Mouse (Mus musculus) lung, postnatal 0 days (tissue): ENCODE results near the gene Zbtb16. TPM values are rescaled to one million over a fixed set of nuclear protein-coding genes. Genes with fewer than 3 reads are reported as not detected.

Source experiments
- ATAC-seq: fragments of 200-750 bp; cut with Nextera tagmentation; 2 replicates; pipeline ENCODE4 v1.8.0; 2017; ENCODE audit warnings: moderate library complexity
- DNase-seq: peaks from one replicate; pipeline ENCODE4 v3.0.0-alpha.2; 2016; ENCODE audit warnings: low spot score
- H3K27ac ChIP-seq: fragments of 300-500 bp; sonication (generic); 2 replicates; pipeline ENCODE4 v1.5.1; 2014; ENCODE audit warnings: antibody characterized with exemption, mild to moderate bottlenecking, low read length, mixed read lengths
- H3K27me3 ChIP-seq: fragments of 300-500 bp; sonication (generic); replicated peaks from 2 replicates; pipeline ENCODE4 v1.6.1; 2014; ENCODE audit warnings: low read length, mixed read lengths; ENCODE audit not compliant: insufficient read depth
- H3K36me3 ChIP-seq: fragments of 300-500 bp; sonication (generic); 2 replicates; pipeline ENCODE4 v1.6.1; 2014; ENCODE audit warnings: low read length, mixed read lengths; ENCODE audit not compliant: insufficient read depth
- H3K4me1 ChIP-seq: fragments of 300-500 bp; sonication (generic); 2 replicates; pipeline ENCODE4 v1.6.1; 2014; ENCODE audit warnings: antibody characterized with exemption, low read depth, low read length, mixed read lengths; ENCODE audit not compliant: insufficient read depth
- H3K4me2 ChIP-seq: fragments of 300-500 bp; sonication (generic); replicated peaks from 2 replicates; pipeline ENCODE4 v1.6.1; 2014; ENCODE audit warnings: low read depth, mild to moderate bottlenecking, low read length, moderate library complexity, mixed read lengths
- H3K4me3 ChIP-seq: fragments of 300-500 bp; sonication (generic); 2 replicates; pipeline ENCODE4 v1.5.1; 2014; ENCODE audit warnings: low read depth, low read length
- H3K9ac ChIP-seq: fragments of 300-500 bp; sonication (generic); replicated peaks from 2 replicates; pipeline ENCODE4 v1.6.1; 2014; ENCODE audit warnings: low read depth, mild to moderate bottlenecking
- H3K9me3 ChIP-seq: fragments of 300-500 bp; sonication (generic); 2 replicates; pipeline ENCODE4 v1.6.1; 2016; ENCODE audit warnings: low read length, mixed read lengths
- CTCF ChIP-seq: IDR thresholded peaks from 2 replicates; pipeline ENCODE4 v1.5.1; 2016; ENCODE audit warnings: antibody characterized with exemption, mild to moderate bottlenecking
- EP300 ChIP-seq: IDR thresholded peaks from 2 replicates; pipeline ENCODE4 v1.6.1; 2016; ENCODE audit warnings: antibody characterized with exemption, mild to moderate bottlenecking, control low read depth
- WGBS: fragments of 180-500 bp; shearing (Covaris S2); extraction: QIAGEN DNeasy Blood & Tissue Kit; methylation state at CpG from one replicate; pipeline ENCODE4 v1.1.7; 2014; 5-methylcytosine and 5-hydroxymethylcytosine counted together
- polyA plus RNA-seq: library from polyadenylated mRNA; unstranded; fragments of >200 nt; fragmentation: Nextera tagmentation; extraction: Ambion mirVana; gene quantifications from 2 replicates; pipeline ENCODE4 v1.2.1, GENCODE M21; 2015

Gene Zbtb16
- polyA plus RNA-seq, 1 experiment from 2014 or later: 19.7 TPM

DNA sequence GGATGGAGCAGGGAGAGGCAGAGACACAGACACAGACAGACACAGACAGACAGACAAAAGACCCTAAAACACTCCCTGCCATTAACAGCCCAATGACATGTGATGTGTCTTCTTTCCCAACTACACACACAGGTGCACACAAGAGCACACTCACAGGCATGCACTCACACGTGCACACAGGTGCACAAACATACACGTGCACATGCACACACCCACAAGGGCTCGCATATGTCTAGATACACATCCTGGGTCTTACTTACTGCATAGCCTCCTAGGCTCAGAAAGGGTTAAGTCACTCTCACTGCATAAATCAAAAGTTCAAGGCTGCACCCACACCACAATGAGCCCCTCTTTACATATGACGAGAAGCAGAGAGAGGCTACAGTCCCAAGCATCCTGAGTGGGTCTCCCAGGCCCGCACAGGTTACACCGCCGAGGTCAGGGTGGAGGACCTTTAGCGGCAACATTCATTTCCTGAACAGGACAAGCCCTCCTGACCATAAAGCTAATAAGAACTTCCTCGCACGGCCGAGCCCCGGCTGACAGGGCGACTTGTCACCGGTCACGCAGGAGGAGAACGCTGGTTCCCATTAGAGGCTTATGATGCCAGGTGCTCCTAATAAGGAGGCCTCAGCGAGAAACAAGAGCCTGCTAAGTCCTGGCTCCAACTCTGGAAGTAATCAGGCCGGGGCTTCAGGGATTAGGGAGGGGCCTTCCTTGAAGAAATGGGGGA lies 13.3 kb downstream of the Zbtb16 start:
- no peak overlapping the region; the same call in 1 of the 2 replicates for H3K4me3 ChIP-seq

DNA sequence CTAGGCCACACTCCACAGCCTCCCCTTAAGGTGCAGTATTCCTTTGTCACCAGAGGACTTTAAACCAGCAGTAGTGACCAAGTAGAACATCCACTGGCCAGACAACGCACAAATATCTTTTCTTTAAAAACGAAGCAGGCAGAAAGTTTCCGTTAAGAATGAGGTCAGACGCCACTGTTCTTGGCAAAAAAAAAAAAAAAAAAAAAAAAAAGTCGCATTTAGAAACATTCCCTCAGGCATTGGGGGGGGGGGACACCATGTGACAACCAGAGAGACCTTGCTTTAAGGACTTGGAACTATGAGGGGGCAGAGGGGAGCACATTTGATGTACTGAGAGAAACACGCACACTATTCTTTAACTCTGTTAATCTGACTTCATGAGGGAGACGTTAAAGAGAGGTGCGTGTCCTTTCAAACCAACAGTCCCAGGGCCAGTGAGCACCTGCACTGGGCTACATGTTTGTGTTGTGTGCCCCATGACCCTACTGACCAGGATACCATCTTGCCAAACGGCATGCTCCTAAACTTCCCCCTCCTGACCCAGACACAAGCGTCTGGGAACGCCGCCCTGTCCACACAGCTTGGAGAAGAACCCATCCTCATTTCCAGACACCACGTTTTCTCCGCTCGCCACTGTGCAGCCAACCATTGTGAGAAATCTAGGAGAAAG lies 14.0 kb downstream of the Zbtb16 start:
- ATAC-seq: no peak
- WGBS: 76% methylated on average over 15 of the region's 15 CpGs
- no peaks in the 10 kb centered on the region for H3K27me3 ChIP-seq

More for the DNA sequence above, 13.3 kb downstream of the Zbtb16 start:
- TF ChIP-seq CTCF: no peak
- TF ChIP-seq EP300: no peak
- Histone ChIP-seq H3K9ac (no peak overlapping the region), H3K36me3 (peaks cover 18% of the 10 kb centered on the region; the same call in 1 of the 2 replicates), H3K4me2 (peak overlapping the region; percentile 34), H3K9me3 (no peaks in the 10 kb centered on the region), H3K27ac (no peak overlapping the region), H3K27me3 (no peaks in the 10 kb centered on the region), H3K4me1 (peaks cover 31% of the 10 kb centered on the region; the same call in 1 of the 2 replicates)
- ATAC-seq: no peak
- WGBS: 36% methylated on average over 18 of the region's 18 CpGs
- no peak for DNase-seq

DNA sequence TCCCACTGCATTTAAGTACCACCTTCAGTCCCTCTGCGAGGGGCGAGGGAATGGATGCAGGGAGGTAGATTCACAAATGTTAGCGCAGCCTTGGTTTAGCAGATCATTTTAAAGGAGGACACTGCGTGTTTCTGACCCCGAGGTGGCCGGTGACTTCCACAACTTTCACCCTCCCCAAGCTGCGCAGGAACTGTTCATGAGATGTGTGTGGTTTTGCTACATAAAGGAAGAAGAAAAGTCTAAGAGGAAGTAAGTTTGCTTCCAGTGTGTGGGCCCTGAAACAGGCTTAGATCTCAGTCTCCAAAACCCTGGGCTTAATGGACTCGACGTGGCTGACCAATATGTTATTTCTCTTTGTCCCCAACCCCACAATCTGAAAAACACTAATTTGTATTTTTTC lies 14.6 kb downstream of the Zbtb16 start:
- H3K27me3 ChIP-seq: no peaks in the 10 kb centered on the region
- TF ChIP-seq CTCF: no peak
- TF ChIP-seq EP300: no peak

More for the DNA sequence above, 14.0 kb downstream of the Zbtb16 start:
- Histone ChIP-seq H3K36me3 (peaks cover 18% of the 10 kb centered on the region; the same call in 1 of the 2 replicates), H3K4me3 (no peak overlapping the region), H3K9me3 (no peaks in the 10 kb centered on the region), H3K9ac (no peak overlapping the region), H3K4me2 (no peak overlapping the region), H3K27ac (no peak overlapping the region), H3K4me1 (peaks cover 27% of the 10 kb centered on the region; the same call in 1 of the 2 replicates)
- DNase-seq: no peak
- no peak for TF ChIP-seq EP300

DNA sequence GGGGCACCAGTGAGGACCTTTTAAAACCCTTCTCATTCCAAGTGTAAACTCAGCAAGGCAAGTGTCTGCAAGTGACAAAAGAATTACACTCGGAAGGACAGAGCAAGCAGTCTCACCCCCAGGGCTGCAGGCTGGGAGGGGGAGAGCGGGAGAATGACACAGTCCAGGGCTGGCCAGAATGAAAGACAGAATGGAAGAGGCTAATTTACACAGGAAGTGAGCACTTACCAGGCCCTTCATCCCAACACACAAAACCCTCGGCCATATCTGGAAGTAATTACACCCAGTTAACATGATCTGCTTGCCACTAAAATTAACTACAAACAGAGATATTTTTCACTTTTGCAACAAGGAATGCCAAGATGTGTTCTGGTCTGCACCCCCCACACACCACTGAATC lies 15.2 kb downstream of the Zbtb16 start:
- ATAC-seq (no peak), DNase-seq (no peak)
- H3K27me3 ChIP-seq: no peaks in the 10 kb centered on the region
- no peak for TF ChIP-seq CTCF
- no peak for TF ChIP-seq EP300
- H3K9ac ChIP-seq: no peak overlapping the region
- H3K36me3 ChIP-seq: peaks cover 18% of the 10 kb centered on the region; the same call in 1 of the 2 replicates
- H3K4me3 ChIP-seq: no peak overlapping the region
- WGBS: 28% methylated on average over 3 of the region's 3 CpGs
- peaks cover 20% of the 10 kb centered on the region; the same call in 1 of the 2 replicates for H3K4me1 ChIP-seq
- no peaks in the 10 kb centered on the region for H3K9me3 ChIP-seq
- H3K27ac ChIP-seq: no peak overlapping the region
- no peak overlapping the region for H3K4me2 ChIP-seq

More for the DNA sequence above, 14.6 kb downstream of the Zbtb16 start:
- WGBS: 76% methylated on average over 9 of the region's 9 CpGs
- Histone ChIP-seq H3K4me2 (no peak overlapping the region), H3K4me3 (no peak overlapping the region), H3K9ac (no peak overlapping the region), H3K27ac (no peak overlapping the region), H3K36me3 (peaks cover 18% of the 10 kb centered on the region; the same call in 1 of the 2 replicates), H3K4me1 (peaks cover 26% of the 10 kb centered on the region; the same call in 1 of the 2 replicates), H3K9me3 (no peaks in the 10 kb centered on the region)
- no peak for ATAC-seq
- DNase-seq: no peak

DNA sequence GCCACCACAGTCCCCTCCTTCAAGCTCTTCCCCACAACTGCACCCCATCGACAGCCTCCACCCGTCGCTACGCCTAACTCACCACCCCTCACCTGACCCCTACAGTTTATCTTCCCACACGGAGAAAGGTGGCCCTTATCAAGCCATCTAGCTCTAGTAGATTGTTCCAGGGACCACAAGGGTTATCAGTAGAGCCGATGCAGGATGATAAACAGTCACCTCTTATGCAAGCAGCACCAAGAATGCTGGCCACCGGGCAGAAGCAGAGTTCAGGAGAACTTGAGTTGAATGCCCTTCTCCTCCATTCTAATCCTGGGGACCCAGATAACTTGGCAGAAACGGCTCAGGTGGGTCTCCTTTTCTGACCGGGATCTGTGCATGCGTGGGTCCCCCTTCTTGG lies 16.3 kb downstream of the Zbtb16 start:
- 37% methylated on average over 10 of the region's 10 CpGs for WGBS
- Histone ChIP-seq H3K27ac (no peak overlapping the region), H3K27me3 (no peaks in the 10 kb centered on the region), H3K4me3 (no peak overlapping the region), H3K9me3 (no peaks in the 10 kb centered on the region), H3K4me1 (peaks cover 13% of the 10 kb centered on the region; the same call in 1 of the 2 replicates), H3K4me2 (no peak overlapping the region), H3K9ac (no peak overlapping the region), H3K36me3 (peaks cover 18% of the 10 kb centered on the region; the same call in 1 of the 2 replicates)
- DNase-seq: no peak
- ATAC-seq: no peak
- no peak for TF ChIP-seq EP300
- TF ChIP-seq CTCF: no peak

DNA sequence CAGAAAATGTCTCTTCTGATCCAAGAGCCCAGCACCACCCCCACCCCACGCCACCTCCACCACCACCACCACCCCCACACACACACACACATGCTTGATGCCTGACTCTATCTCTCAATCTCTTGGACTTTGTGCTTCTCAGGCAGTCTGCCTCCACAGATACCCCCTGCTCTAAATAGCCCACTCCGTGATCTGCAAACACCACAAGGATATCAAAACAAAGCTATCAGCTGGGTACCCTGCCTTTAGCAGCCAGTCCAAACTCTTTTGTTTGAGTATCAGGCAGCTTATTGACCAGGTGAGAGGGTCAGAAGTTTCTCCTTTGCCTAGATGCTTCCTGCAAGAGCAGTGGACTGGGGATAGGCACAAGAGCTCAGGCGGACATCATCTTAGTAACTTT lies 16.9 kb downstream of the Zbtb16 start:
- H3K9me3 ChIP-seq: no peaks in the 10 kb centered on the region
- peaks cover 14% of the 10 kb centered on the region; the same call in 1 of the 2 replicates for H3K36me3 ChIP-seq
- H3K4me3 ChIP-seq: no peak overlapping the region
- ATAC-seq: no peak
- peaks cover 13% of the 10 kb centered on the region; the same call in 1 of the 2 replicates for H3K4me1 ChIP-seq
- no peak for TF ChIP-seq CTCF
- no peak overlapping the region for H3K9ac ChIP-seq
- 84% methylated on average over 3 of the region's 3 CpGs for WGBS
- no peaks in the 10 kb centered on the region for H3K27me3 ChIP-seq
- H3K27ac ChIP-seq: no peak overlapping the region
- DNase-seq: no peak
- H3K4me2 ChIP-seq: no peak overlapping the region
